Mouse (Mus musculus) 416B (cell line): ENCODE data around the gene Tppp2.
"Not testable (repeated sequence)": the region's sequence is repeated elsewhere in the genome, so short reads cannot be mapped to it uniquely, and the experiment has no call there.

Experiments
- DNase-seq: peaks from one replicate; pipeline ENCODE4 v3.0.0; 2011; ENCODE audit warnings: low read depth

Gene Tppp2

DNA sequence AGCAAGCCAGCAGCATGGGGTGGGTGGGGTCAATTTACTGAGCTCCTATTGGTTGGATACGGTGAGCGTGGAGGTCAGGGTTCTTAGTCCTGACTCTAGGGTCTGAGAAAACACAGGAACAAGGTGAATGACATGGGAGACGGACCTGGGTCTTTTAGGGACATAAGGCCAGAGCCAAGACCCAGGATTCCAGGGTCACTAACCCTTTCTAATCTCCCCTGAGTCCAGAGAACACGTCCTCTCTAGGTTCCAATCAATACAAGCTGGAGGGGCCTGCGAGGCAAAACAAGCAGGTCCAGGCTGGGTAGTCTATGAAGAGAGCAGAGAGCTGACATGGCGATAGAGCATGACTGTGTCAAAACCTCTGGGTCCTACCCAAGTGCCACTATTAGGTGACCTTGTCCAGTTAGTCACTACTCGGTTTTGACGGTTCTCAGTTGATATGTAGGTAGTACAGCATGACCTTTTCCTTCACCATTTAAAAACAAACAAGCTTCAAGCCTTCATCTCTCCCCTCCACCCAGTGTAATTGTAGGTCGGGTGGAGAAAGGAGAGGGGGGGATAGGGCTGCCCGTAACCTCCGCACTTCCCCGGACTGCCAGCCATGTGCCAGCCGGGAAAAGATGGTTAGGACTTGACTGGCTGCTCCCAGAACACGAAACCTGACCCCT is 5.7 kb upstream of the Tppp2 start:
- DNase-seq = no peak

DNA sequence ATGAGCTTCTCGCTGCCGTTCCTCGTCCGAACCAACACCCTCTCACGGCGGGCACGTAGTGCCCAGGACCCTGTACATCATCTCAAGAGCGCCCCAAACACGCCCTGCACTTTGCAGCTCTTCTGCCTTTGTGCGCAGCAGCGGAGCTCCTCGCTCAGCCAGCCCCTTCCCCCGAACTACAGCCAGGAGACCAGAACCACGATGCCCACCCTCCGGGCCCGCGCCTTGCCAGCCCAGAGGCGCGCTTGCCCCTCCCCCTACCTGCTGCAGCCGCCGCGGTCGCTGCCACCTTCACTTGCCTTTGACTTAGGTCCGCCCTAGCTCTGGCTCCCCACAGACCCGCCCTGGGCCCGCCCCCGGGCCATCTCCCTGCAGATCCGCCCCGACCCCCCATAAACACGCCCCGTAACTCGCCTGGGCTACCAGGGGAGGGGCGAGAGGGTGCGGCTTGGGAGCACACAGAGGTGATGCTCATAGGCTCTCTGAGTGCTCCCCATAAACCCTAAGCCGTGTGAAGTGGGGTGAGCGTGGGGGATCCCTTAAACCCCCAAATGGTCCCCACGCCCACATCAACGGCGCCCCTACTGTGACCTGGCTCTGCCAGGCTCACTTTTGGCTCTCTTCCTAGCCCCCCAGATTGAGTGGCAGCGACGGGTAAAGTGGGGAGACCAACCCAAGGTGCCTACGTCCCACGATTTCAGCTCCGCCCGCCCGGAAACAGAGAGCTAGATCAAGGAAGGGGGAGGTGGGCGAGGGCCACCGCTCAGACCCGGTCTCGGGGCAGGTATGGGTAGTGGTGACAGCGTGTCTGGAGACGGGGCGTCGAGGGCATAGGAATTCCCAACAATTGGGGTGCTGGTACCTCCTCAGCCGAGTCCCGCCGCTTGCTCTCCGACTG is 4.9 kb upstream of the Tppp2 start:
- DNase-seq = no peak

DNA sequence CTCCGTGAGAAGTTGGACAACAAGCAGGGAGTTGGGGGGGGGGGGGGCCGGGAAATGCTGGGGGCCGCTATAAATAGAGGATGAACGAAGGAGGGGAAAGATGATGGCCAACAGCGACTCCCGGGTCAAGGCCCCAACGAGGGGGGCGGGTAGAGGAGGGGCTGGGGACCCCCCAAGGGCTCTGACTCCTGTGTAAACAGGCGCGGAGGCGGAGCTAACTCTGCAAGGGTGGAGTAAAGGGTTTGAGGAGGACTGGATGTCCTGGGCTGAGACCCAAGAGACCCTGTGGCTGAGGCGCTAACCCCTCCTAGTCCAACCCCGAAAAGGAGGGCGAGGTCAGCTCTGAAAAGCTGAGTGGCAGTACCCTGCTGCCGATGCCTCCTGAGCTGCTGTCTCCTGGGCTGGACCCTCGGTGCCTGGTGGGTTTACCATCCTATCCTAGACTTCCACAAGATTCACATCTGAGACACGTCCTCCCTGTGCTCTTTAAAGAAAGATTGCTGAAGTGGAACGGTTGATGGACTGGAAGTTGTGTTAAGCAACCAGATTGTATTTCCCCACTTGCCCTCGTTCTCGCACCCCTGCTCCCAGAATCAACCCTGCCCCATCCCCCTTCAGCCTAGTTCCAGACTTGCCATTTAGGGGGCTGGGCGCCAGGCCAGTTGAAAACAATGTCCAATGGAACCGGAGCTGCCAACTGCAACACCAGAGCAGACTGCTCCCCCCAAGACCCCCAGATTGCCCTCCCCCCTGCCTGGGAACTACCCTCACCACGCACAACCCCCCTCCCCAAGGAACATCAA is 4.1 kb upstream of the Tppp2 start, which contains the start of gene Ndrg2:
Ndrg2 (minus strand) TSS at position 199 of the 803 bp plus-strand sequence.
- no peak for DNase-seq

DNA sequence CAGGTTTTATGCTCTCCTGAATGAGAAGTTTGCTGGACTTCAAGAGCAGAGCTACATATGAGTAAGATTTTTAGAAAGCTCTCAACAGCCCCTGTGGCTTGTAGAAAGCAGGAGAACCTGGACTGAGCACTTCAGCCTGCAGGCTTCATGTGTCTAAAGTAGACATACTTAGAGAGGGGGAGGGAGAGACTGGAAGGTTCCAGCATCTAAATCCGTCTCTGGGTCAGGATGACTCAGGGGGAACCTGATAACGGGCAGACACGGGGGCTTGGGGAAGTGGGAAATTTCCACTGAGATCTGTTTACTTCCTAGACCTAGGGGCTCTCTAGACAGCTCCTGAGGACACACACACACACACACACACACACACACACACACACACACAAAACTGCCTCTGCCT is 3.2 kb upstream of the Tppp2 start:
- peak; percentile 14 for DNase-seq

DNA sequence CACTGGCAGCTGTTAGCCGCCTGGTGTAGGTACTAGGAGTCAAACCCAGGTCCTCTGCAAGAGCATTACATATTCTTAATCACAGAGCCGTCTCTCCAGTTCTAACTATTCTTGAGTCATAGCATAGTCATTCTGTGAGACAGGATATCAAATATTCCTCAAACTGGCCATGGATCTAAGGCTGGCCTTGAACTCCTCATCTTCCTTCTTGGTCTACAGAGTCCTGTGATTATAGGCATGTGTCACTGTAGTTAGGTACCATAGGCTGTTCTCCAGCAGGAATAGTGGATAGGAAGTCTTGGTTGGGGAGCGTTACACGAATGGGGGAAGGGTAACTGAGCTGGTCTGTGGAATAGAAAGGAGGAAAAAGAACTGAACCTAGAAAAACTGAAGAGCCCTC is 1.7 kb upstream of the Tppp2 start:
- no peak for DNase-seq

DNA sequence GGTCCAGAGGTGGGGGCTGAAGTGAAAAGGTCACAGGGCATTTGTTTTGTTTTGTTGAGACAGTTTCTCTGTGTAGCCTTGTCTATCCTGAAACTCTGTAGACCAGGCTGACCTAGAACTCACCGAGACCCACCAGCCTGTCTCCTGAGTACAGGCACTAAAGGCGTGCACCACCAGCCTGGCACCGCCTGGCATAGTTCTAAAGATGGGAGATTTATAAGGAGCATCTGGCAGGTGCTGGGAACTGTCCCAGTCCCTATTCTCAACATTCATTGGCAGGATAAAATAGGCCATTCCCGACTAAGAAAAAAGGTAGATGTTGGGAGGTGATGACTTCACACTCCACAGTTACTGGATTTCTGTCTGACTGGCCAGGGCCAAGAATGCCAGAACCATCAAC is 741 bp downstream of the Tppp2 start:
- no peak for DNase-seq

DNA sequence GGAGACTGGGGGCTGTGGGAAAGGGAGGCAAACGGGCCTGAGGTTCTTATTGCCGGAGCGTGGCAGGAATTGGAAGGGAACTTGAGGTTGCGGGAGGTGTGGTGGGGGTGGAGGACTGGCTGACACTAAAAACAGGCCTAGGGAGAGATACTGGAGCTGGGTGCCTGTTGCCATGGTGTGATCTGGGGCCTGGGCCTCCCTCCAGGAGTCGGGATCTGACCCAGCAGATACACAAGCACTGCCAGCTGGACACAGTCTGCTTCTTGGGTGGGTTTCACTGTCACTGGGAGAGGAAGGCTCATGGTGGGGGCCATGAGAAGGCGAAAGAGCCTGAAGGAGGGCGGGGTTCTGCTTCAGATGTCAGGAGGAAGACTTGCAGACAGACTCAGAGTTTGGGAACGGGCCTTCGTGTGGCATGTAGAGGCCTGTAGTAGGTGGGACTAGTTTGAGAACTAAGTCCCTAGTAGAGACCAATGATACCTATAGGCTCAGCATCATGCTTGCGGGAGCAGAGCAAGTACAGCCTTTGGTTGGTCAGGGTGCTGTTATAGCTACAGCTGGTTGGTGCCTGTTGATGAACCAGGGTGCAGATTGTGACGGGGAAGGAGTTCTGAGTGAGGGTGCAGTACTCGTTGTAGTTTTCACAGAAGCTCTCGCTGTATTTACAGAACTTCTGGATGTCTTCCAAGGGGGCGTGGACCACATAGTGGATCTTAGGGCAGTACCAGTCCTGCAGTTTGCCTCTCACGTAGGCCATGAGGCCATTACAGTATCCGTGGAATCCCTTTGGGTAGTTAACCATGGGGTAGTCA is 3.7 kb downstream of the Tppp2 start:
- no peak for DNase-seq

DNA sequence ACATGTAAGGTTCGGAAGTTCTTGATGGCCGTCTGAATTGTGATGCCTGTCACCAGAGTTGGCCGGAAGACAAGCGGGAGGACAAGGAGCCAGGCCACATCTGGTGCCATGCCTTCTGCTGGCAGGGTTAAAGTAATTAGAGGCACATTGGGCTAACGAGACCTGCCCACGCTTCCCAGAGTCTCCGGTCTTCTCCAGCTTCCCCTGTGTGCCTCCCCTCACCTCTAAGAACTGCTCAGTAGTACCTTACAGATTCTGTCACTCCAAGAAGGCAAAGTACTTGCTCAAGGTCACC is 4.3 kb downstream of the Tppp2 start, which contains the start of gene Rnase13:
Rnase13 (minus strand) TSS at position 203 of the 295 bp plus-strand sequence.
- no peak for DNase-seq

DNA sequence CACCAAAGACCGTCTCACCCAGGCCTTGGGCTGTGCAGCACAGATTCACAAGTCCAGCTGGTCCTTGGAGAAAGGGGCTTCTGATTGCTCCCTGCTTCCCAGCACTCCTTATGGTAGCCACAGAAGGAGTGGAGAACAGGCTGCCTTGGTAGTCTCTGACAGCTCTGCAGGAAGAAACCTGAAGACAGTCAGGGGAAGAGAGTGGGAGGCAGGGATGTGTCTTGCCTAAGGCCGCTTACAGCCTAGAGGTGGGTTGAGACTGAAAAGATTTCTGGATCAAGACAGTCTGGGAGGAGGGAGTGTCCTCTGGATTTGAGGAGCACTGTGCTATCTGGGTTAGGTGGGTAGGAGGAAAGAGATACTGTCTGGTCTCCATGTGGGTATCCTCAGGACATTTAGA is 4.7 kb downstream of the Tppp2 start:
- DNase-seq = no peak

DNA sequence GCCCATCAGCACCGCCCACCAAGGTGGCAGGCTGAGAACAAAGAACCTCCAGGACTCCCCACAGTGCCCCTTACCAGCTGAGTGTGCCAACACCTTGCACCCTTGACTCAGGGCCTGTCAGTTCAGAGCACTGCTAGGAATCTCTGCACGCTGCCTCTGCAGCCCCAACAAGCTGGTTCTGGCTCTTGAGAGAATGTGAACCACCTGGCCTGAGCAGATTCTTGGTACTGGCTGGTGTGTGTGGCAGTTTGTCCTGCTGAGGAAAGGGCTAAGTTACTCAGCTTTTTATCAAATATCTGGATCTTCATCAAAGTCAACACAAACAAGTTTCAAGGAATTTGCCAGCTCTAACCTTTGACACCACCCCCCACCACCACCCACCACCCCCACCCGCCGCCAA is 5.3 kb downstream of the Tppp2 start:
- DNase-seq = no peak

DNA sequence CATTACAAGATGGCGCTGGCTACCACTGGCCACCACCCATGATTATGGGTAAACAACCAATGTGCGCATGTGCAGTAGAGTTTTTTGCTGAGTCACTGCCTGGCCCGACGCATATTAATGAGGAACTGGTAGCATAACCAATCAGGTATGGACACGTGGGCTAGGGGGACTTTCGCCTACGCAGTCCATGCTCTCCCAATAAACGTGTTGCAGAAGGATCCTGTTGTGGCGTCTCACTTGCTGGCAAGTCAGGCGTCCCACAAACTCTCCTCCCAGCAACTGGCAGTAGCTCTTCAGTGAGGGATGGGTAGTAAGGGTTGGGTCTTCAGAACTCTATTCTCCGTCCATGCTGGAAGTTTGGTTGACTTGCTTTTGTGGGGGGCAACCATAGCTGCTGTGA is 8.7 kb downstream of the Tppp2 start:
- not testable (repeated sequence) for DNase-seq

DNA sequence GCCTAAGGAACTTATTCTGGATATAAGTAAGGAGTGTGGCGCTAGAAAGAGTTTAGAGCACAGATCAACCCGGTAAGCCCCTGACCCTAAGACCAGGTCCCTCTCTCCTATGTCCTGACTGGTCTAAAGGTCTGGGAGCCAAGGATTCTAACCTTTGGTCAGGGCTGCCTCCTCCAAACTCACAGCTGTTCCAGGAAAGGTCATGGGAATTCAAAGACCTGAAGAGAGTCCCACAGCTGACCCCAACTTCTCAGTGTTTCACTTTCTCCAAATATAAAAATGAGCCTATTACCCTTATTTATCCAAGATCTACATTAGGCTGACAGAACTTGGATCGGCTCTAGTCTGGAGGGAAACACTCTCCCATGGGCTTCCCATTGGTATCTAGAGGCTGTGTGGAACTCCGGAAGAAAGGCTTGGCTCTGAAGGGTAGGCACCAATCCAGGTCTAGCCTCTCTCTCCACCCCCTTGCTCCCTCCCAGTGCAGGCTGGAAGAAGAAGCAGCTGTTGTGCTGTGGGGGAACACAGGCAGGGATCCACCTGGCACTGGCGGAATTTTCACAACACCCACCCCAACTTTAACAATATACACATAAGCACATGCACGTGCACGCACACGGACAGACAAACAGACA is 11.2 kb downstream of the Tppp2 start:
- no peak for DNase-seq

DNA sequence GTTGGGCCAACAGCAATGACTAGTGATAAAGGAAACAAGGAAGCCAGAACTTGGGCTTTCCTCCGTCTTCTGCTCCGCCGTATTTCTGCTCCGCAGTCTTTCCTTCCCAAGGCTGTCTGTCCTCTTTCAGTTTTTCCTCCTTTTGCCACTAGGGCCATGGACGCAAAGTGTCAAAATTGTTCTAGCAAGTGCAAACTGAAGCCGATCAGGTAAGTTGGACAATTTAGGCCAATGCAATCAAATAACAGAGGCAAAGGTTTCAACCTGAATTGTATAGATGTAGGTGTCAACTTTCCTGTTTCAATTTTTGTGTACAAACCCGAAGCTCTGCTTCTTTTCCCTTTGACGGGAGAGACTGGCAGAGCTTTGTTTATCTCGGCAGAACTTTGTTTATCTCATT is 11.7 kb downstream of the Tppp2 start:
- DNase-seq = no peak

DNA sequence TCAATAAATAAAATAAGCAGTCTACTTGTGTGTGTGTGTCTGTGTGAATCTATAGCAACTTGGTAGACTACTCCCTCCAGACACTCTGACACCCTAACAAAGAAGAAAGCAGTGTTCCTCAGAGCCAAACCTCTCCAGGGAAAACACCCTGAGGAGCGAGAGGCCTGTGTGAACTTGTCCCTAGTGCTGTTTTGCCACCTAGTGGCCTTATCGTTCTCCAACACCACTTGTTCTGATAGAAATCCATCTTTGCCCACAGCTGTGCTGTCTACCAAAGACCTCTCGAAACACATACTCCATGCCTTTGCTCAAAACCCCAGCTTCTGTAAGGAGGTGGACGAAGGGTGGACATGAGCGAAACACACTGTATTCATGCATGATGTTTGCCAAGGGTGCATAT is 12.6 kb downstream of the Tppp2 start:
- peak; percentile 73 for DNase-seq

DNA sequence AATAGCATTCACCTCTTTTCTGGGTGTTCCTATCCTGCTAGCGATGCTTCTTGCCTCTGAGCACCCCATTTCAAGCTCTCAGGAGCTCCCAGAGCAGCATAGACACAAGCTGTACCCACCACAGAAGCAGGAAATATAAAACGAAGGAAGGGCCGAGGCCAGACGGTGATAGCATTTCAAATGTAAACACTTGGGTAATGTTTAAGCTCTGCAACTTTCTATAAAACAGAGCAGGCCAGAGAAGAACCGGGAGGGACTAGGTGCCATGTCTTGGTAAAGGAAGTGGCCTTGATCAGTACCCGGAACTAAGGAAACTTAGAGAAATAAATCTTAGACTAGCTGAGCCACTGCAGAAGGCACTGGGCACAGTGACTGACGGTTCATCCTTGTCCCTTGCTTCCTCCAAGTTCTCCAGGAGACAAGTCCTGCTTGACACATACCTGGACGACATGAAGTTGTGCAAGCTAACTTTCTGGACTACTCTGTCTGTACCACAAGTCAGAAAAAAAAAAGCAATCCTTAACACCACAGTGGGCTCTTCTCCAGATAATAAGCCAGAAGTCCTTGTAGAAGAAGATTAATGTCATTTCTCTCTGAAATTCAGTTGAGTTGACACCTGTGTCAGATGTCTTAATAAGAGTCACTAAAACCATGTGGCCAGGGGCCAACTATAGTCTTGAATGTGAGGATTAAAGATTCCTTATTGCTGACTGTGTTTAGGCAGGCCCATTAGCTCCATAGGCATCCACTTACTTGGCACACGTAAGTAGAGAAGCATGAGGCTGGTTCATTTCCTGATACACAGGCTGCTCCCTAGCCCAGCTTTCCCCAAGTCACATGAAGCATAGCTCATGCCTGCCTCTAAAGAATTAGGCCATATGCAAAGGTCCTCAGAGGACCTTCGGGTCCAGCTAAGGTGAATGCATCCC is 14.1 kb downstream of the Tppp2 start:
- DNase-seq = no peak

DNA sequence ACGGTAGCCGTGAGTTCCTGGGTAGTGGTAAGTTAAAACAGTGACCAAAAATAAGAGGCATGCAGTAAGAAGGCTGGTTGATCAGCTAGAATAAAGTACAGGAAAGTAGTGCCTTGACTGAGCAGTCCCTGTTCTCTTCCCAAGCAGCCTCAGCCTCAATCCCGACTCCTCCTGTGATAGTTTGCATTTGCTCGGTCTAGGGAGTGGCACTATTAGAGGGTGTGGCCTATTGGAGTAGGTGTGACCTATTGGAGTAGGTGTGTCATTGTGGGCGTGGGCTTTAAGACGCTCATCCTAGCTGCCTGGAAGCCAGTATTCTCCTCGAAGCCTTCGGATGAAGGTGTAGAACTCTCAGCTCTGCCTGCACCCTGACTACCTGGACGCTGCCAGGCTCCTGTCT is 20.8 kb downstream of the Tppp2 start:
- no peak for DNase-seq

DNA sequence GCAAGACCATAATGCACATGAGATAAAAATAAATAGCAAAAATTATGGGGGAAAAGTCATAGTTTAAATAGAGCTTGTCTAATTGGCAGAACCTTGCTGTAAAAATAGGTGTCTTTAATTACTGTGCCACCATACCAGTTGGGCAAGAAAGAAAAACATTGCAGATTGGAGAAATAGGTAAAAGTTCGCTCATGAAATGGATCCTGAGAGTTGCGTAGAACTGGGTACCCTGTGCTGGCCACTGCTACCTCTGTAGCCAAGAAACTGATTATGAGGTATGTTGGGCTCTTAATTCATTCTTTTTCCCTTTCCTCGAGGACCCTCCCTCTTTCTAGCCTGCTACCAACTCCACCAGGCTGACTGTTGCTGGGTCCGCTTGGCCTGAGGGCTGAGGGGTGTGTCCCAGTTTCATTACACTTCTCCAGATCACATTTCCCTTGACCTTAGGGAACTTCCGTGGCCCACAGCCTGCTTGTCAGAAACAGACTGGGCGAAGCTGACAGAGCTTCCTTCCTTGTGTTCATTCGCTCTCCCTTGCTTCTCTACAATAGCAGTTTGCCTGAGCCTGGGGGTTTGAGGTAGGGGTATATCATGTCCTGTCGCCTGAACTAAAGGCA is 22.8 kb downstream of the Tppp2 start:
- DNase-seq = peak; percentile 56

DNA sequence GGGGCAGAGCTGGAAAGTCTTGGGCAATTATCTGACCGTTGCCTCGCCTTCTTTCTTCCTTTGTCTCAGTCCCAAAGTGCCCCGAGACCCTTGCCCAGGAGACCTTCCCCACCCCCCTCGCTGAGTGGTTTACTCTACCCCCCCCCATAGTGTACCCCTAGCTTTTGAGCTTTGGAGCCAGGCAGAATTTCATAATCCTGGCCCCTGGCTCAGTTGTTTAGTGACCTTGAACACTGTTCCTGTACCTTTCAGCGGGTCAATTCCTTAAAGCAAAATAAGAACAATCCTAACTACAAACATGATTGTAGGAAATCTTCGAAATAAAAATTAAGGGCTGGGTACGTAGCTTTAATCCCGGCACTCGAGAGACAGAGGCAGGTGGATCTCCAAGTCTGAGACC is 23.4 kb downstream of the Tppp2 start:
- DNase-seq = peak; percentile 16

DNA sequence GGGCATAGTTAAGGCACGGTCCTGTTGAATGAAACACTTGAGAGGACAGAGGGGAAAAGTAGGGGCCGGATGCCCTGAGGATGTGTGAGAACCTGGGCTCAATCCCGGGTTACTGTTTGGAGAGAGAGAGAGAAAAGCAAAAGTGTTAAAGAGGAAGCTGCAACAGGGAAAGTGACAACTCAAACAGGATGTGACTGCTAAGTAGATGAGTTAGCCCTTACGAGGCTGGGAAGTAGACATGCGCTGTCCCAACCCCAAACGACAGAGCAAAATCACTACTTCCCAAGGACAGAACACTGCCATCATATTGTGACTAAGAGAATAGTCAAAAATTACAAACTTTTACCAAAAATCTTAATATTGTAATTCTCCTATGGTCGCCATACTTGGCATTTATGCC is 24.0 kb downstream of the Tppp2 start:
- peak; percentile 68 for DNase-seq

DNA sequence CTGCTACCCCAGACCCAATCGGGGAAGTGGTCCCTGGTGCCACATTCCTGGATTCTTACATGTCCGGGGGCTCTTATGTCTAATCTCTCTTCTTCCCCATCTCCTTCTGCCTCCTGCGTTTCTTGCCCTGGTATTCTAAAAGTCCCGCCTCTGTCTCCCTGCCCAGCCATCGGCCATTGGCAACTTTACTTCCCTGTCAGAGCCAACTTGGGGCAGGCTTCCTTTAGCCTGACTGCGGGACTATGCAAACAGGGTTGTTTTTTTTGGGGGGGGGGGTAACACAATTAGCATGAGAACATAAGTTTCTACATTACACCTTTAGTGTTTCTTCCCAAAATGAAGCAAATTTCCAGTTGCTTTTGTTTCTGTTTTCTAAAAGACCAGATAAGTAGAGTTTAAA is 25.1 kb downstream of the Tppp2 start:
- no peak for DNase-seq
